Mouse (Mus musculus) limb, embryonic 15.5 days (tissue): ENCODE measurements around the gene Bex4. TPM values are rescaled to one million over a fixed set of nuclear protein-coding genes. Genes with fewer than 3 reads are reported as not detected.

Experiments
- microRNA-seq: library from miRNA; unstranded; fragments of <30 nt; microRNA quantifications from one replicate; pipeline ENCODE4, GENCODE M21; 2016
- polyA plus RNA-seq: library from polyadenylated mRNA; unstranded; fragments of >200 nt; fragmentation: Nextera tagmentation; extraction: Ambion mirVana; gene quantifications from 2 replicates; pipeline ENCODE4 v1.2.1, GENCODE M21; 2015

The Bex4 gene
- polyA plus RNA-seq, 1 experiment from 2014 or later: 32.2 TPM

Small RNA genes within 50 kb of the gene (microRNA-seq; reads per million reads assigned to microRNA genes)
- gene Mir6383: not detected

Other genes starting within 250 kb of the Bex4 start
- 52.1 and 54.1 TPM in 2 replicates for gene Arxes2, start 145.2 kb upstream of the Bex4 start, polyA plus RNA-seq
- gene Arxes1, start 105.6 kb upstream of the Bex4 start, polyA plus RNA-seq: 25.9 and 27.6 TPM in 2 replicates
- 51.8 and 52.5 TPM in 2 replicates for gene Bex2, start 70.8 kb upstream of the Bex4 start, polyA plus RNA-seq
- not detected in 2 replicates for gene Nxf3, start 53.7 kb upstream of the Bex4 start, polyA plus RNA-seq
- 206 and 225 TPM in 2 replicates for gene Tceal8, start 33.3 kb downstream of the Bex4 start, polyA plus RNA-seq
- gene Tceal5, start 64.9 kb downstream of the Bex4 start, polyA plus RNA-seq: 10.2 and 13.7 TPM in 2 replicates
- 99.1 and 272 TPM in 2 replicates for gene Tceal7, start 75.8 kb downstream of the Bex4 start, polyA plus RNA-seq
- gene Bex1, start 76.5 kb downstream of the Bex4 start, polyA plus RNA-seq: 79.3 and 121 TPM in 2 replicates
- gene Tceal9, start 106.1 kb downstream of the Bex4 start, polyA plus RNA-seq: 545 and 573 TPM in 2 replicates
- 355 and 365 TPM in 2 replicates for gene Bex3, start 131.3 kb downstream of the Bex4 start, polyA plus RNA-seq